Mouse (Mus musculus) midbrain, postnatal 0 days (tissue): ENCODE measurements around the gene Mylk. TPM values are rescaled to one million over a fixed set of nuclear protein-coding genes. Genes with fewer than 3 reads are reported as not detected.

ENCODE experiments used
- ATAC-seq: fragments of 200-750 bp; cut with Nextera tagmentation; 2 replicates; pipeline ENCODE4 v1.8.0; 2017; ENCODE audit warnings: moderate number of reproducible peaks, mild to moderate bottlenecking, moderate TSS enrichment, moderate library complexity; ENCODE audit not compliant: low FRiP score
- DNase-seq: peaks from one replicate; pipeline ENCODE4 v3.0.0-alpha.2; 2015; ENCODE audit warnings: low spot score
- H3K27ac ChIP-seq: fragments of 300-500 bp; sonication (generic); 2 replicates; pipeline ENCODE4 v1.5.1; 2014; ENCODE audit warnings: low read depth, mild to moderate bottlenecking, low read length, mixed read lengths
- H3K27me3 ChIP-seq: fragments of 300-500 bp; sonication (generic); 2 replicates; pipeline ENCODE4 v1.6.1; 2014; ENCODE audit warnings: low read length, control low read depth, mixed read lengths; ENCODE audit not compliant: insufficient read depth
- H3K36me3 ChIP-seq: fragments of 300-500 bp; sonication (generic); 2 replicates; pipeline ENCODE4 v1.6.1; 2014; ENCODE audit warnings: low read length, control low read depth, mixed read lengths; ENCODE audit not compliant: insufficient read depth
- H3K4me1 ChIP-seq: fragments of 300-500 bp; sonication (generic); 2 replicates; pipeline ENCODE4 v1.6.1; 2014; ENCODE audit warnings: mild to moderate bottlenecking, control low read depth, antibody characterized with exemption, low read length, mixed read lengths; ENCODE audit not compliant: insufficient read depth
- H3K4me2 ChIP-seq: fragments of 300-500 bp; sonication (generic); 2 replicates; pipeline ENCODE4 v1.6.1; 2014; ENCODE audit warnings: low read depth, mild to moderate bottlenecking, low read length, mixed read lengths; ENCODE audit not compliant: poor library complexity, severe bottlenecking
- H3K4me3 ChIP-seq: fragments of 300-500 bp; sonication (generic); 2 replicates; pipeline ENCODE4 v1.5.1; 2014; ENCODE audit warnings: low read depth, mild to moderate bottlenecking, low read length, moderate library complexity
- H3K9ac ChIP-seq: fragments of 300-500 bp; sonication (generic); replicated peaks from 2 replicates; pipeline ENCODE4 v1.6.1; 2014; ENCODE audit warnings: mild to moderate bottlenecking, low read length, moderate library complexity, mixed read lengths; ENCODE audit not compliant: poor library complexity, severe bottlenecking
- H3K9me3 ChIP-seq: fragments of 300-500 bp; sonication (generic); 2 replicates; pipeline ENCODE4 v1.6.1; 2016; ENCODE audit warnings: low read length, control low read depth
- CTCF ChIP-seq: IDR thresholded peaks from 2 replicates; pipeline ENCODE4 v1.5.1; 2016; ENCODE audit warnings: antibody characterized with exemption, mild to moderate bottlenecking
- WGBS: fragments of 180-500 bp; shearing (Covaris S2); extraction: QIAGEN DNeasy Blood & Tissue Kit; methylation state at CpG from one replicate; pipeline ENCODE4 v1.1.7; 2014; 5-methylcytosine and 5-hydroxymethylcytosine counted together
- polyA plus RNA-seq: library from polyadenylated mRNA; unstranded; fragments of >200 nt; fragmentation: Nextera tagmentation; extraction: Ambion mirVana; gene quantifications from 2 replicates; pipeline ENCODE4 v1.2.1, GENCODE M21; 2015
- total RNA-seq: library from RNA; depleted of rRNA; stranded (reverse); fragments of >200 nt; gene quantifications from 2 replicates; pipeline ENCODE4 v1.2.3, GENCODE M21; 2014

Gene Mylk
- total and polyA plus RNA-seq, 2 experiments from 2014 or later: 3.4 to 5.6 TPM

GRCm38 (mm10) chr16:34937611-34938010 is 192.6 kb downstream of the Mylk start:
- Histone ChIP-seq H3K36me3 (no peaks in the 10 kb centered on the region), H3K27ac (no peak overlapping the region), H3K4me3 (no peak overlapping the region), H3K27me3 (no peaks in the 10 kb centered on the region), H3K4me1 (no peaks in the 10 kb centered on the region), H3K4me2 (no peak overlapping the region), H3K9ac (no peak overlapping the region), H3K9me3 (no peaks in the 10 kb centered on the region)
- DNase-seq (no peak), ATAC-seq (0 out of 2 replicates have a peak, but pooled peaks have one; percentile 31)
- WGBS: 58% methylated on average over 4 of the region's 4 CpGs
- TF ChIP-seq CTCF: no peak

- no peaks in the 10 kb centered on the region for H3K27me3 ChIP-seq
Observed at GRCm38 (mm10) chr16:34938248-34938647, 193.2 kb downstream of the Mylk start.

GRCm38 (mm10) chr16:34939951-34940350 is 194.9 kb downstream of the Mylk start:
- ATAC-seq: no peak
- H3K4me2 ChIP-seq: no peak overlapping the region
- no peak overlapping the region for H3K4me3 ChIP-seq
- H3K36me3 ChIP-seq: no peaks in the 10 kb centered on the region
- no peak for TF ChIP-seq CTCF
- no peak overlapping the region for H3K27ac ChIP-seq
- no peaks in the 10 kb centered on the region for H3K9me3 ChIP-seq
- no peak overlapping the region for H3K9ac ChIP-seq
- no peak for DNase-seq
- H3K27me3 ChIP-seq: no peaks in the 10 kb centered on the region
- WGBS: 86% methylated on average over 5 of the region's 5 CpGs
- no peaks in the 10 kb centered on the region for H3K4me1 ChIP-seq

More at GRCm38 (mm10) chr16:34938248-34938647, 193.2 kb downstream of the Mylk start:
- 92% methylated on average over 2 of the region's 2 CpGs for WGBS
- no peak for DNase-seq
- Histone ChIP-seq H3K27ac (no peak overlapping the region), H3K4me3 (no peak overlapping the region), H3K9ac (no peak overlapping the region), H3K4me1 (no peaks in the 10 kb centered on the region), H3K4me2 (no peak overlapping the region), H3K36me3 (no peaks in the 10 kb centered on the region), H3K9me3 (no peaks in the 10 kb centered on the region)
- TF ChIP-seq CTCF: no peak
- ATAC-seq: no peak

DNA sequence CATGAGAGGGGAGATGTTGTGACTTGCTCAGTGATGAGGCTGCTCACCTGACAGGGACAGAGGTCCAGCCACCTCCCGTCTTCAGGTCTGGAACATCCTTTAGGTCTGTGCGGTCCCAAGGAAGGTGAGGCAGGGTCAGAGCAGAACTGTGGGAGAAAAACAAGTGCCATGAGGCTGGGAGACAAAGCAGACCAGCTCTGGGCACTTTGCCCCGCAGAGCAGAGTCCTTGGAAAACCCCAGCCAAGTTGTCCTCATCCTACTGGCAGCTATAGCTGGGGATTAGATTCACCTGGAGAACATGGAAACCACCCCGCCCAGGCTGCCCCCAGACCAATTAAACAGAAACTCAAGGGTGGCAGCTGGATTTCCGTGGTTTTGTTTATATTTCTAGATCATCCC is 195.4 kb downstream of the Mylk start:
- no peaks in the 10 kb centered on the region for H3K36me3 ChIP-seq
- H3K9me3 ChIP-seq: no peaks in the 10 kb centered on the region
- TF ChIP-seq CTCF: no peak
- H3K9ac ChIP-seq: no peak overlapping the region
- no peaks in the 10 kb centered on the region for H3K4me1 ChIP-seq
- DNase-seq (no peak), ATAC-seq (no peak)
- H3K4me3 ChIP-seq: no peak overlapping the region
- WGBS: 70% methylated on average over 5 of the region's 5 CpGs
- H3K27ac ChIP-seq: no peak overlapping the region
- H3K27me3 ChIP-seq: no peaks in the 10 kb centered on the region
- no peak overlapping the region for H3K4me2 ChIP-seq

DNA sequence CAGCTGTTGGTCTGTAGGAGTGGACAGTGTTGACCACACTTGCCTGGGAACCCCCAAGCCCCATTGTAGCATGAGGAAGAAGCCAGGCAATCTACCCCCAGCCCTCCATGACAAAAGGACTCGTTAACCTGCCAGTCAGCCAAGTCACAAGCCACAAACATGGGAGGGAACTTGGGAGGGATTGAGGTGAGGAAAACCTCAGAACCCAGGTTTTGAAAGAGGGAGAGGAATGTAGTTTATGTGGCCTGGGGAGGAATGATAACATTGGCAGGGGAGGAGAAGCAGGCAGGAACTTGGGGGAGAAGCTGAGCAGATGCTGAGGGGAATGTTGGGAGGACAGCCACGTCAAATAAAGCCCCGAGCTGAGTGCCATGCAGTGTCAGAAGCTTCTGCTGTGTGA is 196.9 kb downstream of the Mylk start:
- Histone ChIP-seq H3K9me3 (no peaks in the 10 kb centered on the region), H3K27ac (no peak overlapping the region), H3K4me1 (no peaks in the 10 kb centered on the region), H3K4me2 (no peak overlapping the region), H3K9ac (no peak overlapping the region), H3K4me3 (no peak overlapping the region), H3K36me3 (no peaks in the 10 kb centered on the region), H3K27me3 (no peaks in the 10 kb centered on the region)
- no peak for ATAC-seq
- WGBS: 72% methylated on average over 3 of the region's 3 CpGs
- no peak for TF ChIP-seq CTCF
- no peak for DNase-seq

GRCm38 (mm10) chr16:34946301-34946700 is 201.3 kb downstream of the Mylk start:
- H3K4me1 ChIP-seq: no peaks in the 10 kb centered on the region
- TF ChIP-seq CTCF: no peak
- H3K27ac ChIP-seq: no peak overlapping the region
- no peak overlapping the region for H3K9ac ChIP-seq
- DNase-seq: no peak
- no peaks in the 10 kb centered on the region for H3K9me3 ChIP-seq
- no peak overlapping the region for H3K4me2 ChIP-seq
- ATAC-seq: no peak
- H3K4me3 ChIP-seq: no peak overlapping the region
- H3K27me3 ChIP-seq: no peaks in the 10 kb centered on the region
- H3K36me3 ChIP-seq: no peaks in the 10 kb centered on the region
- WGBS: 93% methylated on average over 3 of the region's 3 CpGs
